Mouse (Mus musculus) ES-E14 (cell line): ENCODE results near the gene Smyd3.

Experiments
- MAFK ChIP-seq: IDR thresholded peaks from 2 replicates; pipeline ENCODE4 v1.6.1; 2014; ENCODE audit warnings: mild to moderate bottlenecking, low read depth, low read length, inconsistent platforms; ENCODE audit not compliant: insufficient read depth
- ZNF384 ChIP-seq: IDR thresholded peaks from 2 replicates; pipeline ENCODE4 v1.6.1; 2012; ENCODE audit warnings: low read depth, low read length, inconsistent platforms

DNA sequence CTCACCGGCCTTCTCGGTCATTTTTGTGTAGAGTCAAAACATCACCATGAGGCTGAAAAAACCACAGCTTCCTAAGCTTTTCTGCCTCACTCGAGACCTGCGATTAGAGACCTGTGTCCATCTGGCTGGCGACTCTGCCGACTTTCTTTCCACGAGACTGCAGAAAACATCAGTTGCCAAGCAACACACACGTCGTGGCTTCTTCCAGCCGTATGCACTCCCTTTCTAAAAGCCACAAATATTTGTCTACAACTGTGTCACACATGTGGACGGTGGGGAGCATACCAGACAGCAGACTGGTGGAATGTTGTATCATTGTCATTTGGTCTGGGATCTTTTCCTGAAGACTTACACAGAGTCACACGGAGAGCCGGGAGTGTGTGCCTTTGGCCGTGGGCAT, 606.9 kb downstream of the Smyd3 start:
- TF ChIP-seq MAFK (no peak), ZNF384 (no peak)
